Mouse (Mus musculus): Measurements from ENCODE around the gene Ncl.

DNA sequence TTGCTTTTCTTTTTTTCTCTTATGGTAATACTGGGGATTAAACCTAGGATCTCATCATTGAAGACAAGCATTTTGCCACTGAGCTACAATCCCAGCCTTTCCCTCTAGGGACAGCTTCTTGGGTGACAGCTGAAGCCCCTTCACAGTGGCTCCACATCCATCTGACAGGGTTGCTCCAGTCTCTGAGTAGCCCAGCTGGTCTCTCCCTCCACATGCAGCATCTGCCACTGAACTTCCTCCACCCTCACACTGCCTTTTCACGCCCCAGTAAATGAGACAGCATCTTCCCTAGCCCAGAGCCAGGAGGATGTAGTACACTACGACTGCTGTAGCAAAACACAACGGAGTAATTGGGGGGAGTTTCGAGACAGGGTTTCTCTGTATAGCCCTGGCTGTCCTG, 8.9 kb upstream of the Ncl start:
- no peak for TF ChIP-seq EP300 (IDR thresholded peaks at IDR 0.05; ENCODE audit: low read depth)
- no peak for TF ChIP-seq CTCF (IDR thresholded peaks at IDR 0.05; ENCODE audit: low read depth)

Data from heart, postnatal 0 days (tissue).